Mouse (Mus musculus): ENCODE data around the gene Fbxo34. TPM values are rescaled to one million over a fixed set of nuclear protein-coding genes. Genes with fewer than 3 reads are reported as not detected.

Gene Fbxo34
- polyA plus RNA-seq, 1 experiment from 2014 or later, result 22.0 TPM

DNA sequence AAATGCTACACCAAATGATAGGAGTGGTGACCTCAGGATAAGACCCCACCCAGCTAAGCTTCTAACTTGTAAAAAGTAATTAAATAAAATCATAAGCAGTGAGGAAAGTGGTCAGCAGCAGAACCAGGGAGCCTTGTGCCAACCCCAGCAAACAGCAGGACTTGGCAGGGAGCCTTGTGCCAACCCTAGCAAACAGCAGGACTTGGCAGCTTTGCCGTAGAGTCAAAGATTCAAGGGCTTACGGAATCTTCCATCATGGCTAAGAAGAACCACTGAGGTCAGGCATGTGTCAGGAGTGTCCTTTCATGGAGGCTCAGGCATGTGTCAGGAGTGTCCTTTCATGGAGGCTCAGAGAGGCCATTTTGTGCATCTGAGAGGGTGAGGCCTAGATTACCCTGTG lies 127.9 kb downstream of the Fbxo34 start:
- Histone ChIP-seq H3K4me3 (ENCODE audit: low read depth, low read length) (no peak overlapping the region), H3K27me3 (replicated peaks; ENCODE audit: control insufficient read depth, insufficient read depth, low read length) (no peaks in the 10 kb centered on the region), H3K4me1 (replicated peaks; ENCODE audit: control insufficient read depth, insufficient read depth, low read length) (no peaks in the 10 kb centered on the region), H3K27ac (ENCODE audit: low read depth, low read length) (no peak overlapping the region), H3K4me2 (replicated peaks; ENCODE audit: low read depth) (no peak overlapping the region), H3K9ac (ENCODE audit: low read depth, low read length) (no peak overlapping the region), H3K36me3 (ENCODE audit: control insufficient read depth, insufficient read depth) (no peaks in the 10 kb centered on the region), H3K9me3 (ENCODE audit: control insufficient read depth) (no peaks in the 10 kb centered on the region)
- ATAC-seq, result no peak
- no peak for TF ChIP-seq CTCF (IDR thresholded peaks at IDR 0.05; ENCODE audit: low read depth)
- WGBS, result 87% methylated on average over 2 of the region's 2 CpGs

DNA sequence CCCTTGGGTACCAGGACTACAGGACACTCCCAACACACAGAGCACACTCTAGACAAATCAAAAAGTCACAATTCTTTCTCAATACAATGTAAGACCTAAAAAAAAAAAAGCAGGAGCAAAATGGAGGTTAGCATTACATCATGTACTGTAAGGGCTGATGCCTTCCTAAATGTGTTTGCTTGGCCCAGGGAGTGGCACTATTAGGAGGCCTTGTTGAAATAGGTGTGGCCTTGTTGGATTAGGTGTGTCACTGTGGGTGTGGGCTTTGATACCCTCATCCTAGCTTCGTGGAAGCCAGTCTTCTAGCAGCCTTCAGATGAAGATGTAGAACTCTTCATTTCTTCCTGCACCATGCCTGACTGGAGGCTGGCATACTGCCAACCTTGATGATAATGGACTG lies 131.1 kb downstream of the Fbxo34 start:
- Histone ChIP-seq H3K4me1 (replicated peaks; ENCODE audit: control insufficient read depth, insufficient read depth, low read length) (no peaks in the 10 kb centered on the region), H3K27ac (ENCODE audit: low read depth, low read length) (no peak overlapping the region), H3K4me2 (replicated peaks; ENCODE audit: low read depth) (no peak overlapping the region), H3K9ac (ENCODE audit: low read depth, low read length) (no peak overlapping the region), H3K27me3 (replicated peaks; ENCODE audit: control insufficient read depth, insufficient read depth, low read length) (no peaks in the 10 kb centered on the region), H3K36me3 (ENCODE audit: control insufficient read depth, insufficient read depth) (no peaks in the 10 kb centered on the region), H3K9me3 (ENCODE audit: control insufficient read depth) (no peaks in the 10 kb centered on the region), H3K4me3 (ENCODE audit: low read depth, low read length) (no peak overlapping the region)
- no peak for TF ChIP-seq CTCF (IDR thresholded peaks at IDR 0.05; ENCODE audit: low read depth)
- 17% methylated on average over 1 of the region's 1 CpGs for WGBS
- ATAC-seq, result no peak

Other genes starting within 250 kb of the Fbxo34 start
- 4.5 and 4.6 TPM in 2 replicates for gene Wdhd1, start 173.6 kb upstream of the Fbxo34 start, polyA plus RNA-seq (2015; fragmentation: Nextera tagmentation; extraction: Ambion mirVana)
- 4.3 and 5.3 TPM in 2 replicates for gene Socs4, start 173.5 kb upstream of the Fbxo34 start, polyA plus RNA-seq (2015; fragmentation: Nextera tagmentation; extraction: Ambion mirVana)
- gene Mapk1ip1l, start 152.2 kb upstream of the Fbxo34 start, polyA plus RNA-seq (2015; fragmentation: Nextera tagmentation; extraction: Ambion mirVana), result 30.8 and 31.2 TPM in 2 replicates
- gene Lgals3, start 82.7 kb upstream of the Fbxo34 start, polyA plus RNA-seq (2015; fragmentation: Nextera tagmentation; extraction: Ambion mirVana), result 207 and 273 TPM in 2 replicates
- 5.1 and 6.3 TPM in 2 replicates for gene Dlgap5, start 32.0 kb upstream of the Fbxo34 start, polyA plus RNA-seq (2015; fragmentation: Nextera tagmentation; extraction: Ambion mirVana)
- 6.4 and 7.8 TPM in 2 replicates for gene Atg14, start 120.2 kb downstream of the Fbxo34 start, polyA plus RNA-seq (2015; fragmentation: Nextera tagmentation; extraction: Ambion mirVana)
- 33.7 and 35.5 TPM in 2 replicates for gene Ktn1, start 198.0 kb downstream of the Fbxo34 start, polyA plus RNA-seq (2015; fragmentation: Nextera tagmentation; extraction: Ambion mirVana)

All from intestine, postnatal 0 days (tissue).